Mouse (Mus musculus) heart, postnatal 10 days (tissue): Measurements from ENCODE around the gene Fblim1. TPM values are rescaled to one million over a fixed set of nuclear protein-coding genes. Genes with fewer than 3 reads are reported as not detected.

Experiments used
- DNase-seq, 2 experiments: peaks; one replicate each; pipeline ENCODE4 v3.0.0; 2021
- intact Hi-C: fragments of 180-260 bp; cut with DNase I; formaldehyde crosslinking; loops from one replicate; pipeline ENCODE4 v1.15.1; 2025
- total RNA-seq, 2 experiments: library from RNA; stranded (reverse); gene quantifications; 2 replicates each; pipeline ENCODE4 v1.2.3; 2021

Fblim1 gene
- total RNA-seq, 2 experiments from 2014 or later: 241 to 248 TPM

DNA sequence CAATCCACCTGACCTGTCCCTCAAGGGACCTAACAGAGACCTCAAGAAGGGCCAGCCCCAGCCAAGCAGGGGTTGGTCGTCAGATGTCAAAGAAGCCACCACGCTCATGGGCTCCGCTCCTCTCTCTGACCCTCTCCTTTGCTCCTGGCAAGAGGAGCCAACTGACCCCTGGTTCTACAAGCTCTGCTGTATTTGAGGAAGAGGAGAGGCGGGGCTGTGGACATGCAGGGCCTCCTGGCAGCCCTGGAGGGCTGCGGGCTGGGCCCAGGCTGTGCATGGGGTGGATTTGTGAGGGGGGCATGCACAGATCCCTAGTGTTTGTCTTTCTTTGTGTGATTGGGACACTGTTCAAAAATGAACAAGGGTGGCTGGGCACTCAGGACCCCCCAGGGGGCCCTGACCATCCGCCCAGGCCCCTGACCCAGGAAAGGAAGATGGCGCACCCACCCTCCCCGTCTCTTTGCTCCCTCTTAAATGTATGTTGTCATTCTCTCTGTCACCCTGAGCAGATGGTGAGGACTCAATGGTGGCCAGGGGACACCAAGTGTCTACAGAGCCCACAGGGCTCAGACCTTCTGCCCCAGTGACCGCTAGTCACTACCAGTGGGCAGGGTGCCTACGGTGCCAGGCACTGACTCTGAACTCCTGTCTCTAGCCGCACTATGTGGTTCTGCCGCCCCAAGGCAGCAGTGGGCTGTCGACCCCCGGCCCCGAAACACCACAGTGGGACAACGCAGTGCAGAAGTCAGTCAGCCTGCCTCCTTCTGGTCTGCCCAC lies 20.1 kb upstream of the Fblim1 start:
- intact Hi-C loops: no loop called here
- DNase-seq: no peak

DNA sequence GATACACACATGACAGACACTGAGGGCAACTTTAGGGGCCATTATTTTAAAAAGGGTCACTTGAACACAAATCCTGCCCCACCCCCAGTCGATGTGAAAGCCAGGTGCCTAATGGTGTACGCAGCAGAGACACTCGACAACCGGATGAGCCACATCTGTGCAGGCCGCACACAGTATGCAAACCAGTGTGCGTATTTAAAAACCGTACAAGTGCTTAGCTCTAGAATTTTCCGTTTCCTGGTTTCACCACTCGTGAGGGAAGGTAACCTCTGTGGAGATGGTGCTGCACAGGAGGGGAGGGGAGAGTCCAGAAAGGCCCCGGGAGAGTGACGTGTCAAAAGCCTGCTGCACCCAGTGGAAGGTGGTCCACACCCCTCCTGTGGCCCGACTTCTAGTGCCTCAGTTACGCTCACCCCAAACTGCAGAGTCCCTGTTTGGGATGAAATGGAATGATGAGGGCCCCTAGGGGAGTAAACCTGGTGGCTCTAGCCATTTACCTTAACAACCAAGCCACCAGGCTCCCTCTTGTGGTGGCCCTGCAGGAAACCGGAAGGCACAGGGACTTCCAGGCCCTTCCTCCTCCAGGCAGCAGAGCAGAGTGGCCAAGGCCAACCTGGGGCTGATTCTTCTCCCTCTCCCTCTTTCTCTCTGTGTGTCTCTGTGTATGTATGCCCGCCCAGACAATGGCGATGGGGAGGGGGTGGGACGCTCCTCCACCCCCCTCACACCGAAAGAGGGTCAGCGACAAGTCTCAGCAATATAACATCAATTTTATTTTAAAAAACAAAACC lies 19.3 kb upstream of the Fblim1 start:
- intact Hi-C loops: no loop called here
- peak; percentile 46 to 59 for DNase-seq

DNA sequence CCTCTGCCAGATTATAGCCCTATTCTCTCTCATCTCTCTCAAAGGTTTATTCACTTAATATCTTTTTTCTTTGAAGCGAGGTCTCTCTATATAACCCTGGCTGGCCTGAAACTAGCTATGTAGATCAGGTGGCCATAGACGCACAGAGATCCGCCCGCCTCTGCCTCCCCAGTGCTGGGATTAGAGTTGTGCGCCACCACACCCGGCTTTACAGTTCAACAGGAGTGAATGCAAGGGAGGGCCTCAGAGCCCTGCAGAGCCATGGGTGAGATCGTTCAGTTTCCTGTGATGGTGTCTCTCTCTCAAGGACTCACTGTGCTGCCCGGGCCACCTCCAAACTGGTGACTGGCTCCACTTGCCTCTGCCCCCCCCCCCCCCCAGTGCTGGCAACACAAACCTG lies 18.2 kb upstream of the Fblim1 start:
- intact Hi-C loops: no loop called here

DNA sequence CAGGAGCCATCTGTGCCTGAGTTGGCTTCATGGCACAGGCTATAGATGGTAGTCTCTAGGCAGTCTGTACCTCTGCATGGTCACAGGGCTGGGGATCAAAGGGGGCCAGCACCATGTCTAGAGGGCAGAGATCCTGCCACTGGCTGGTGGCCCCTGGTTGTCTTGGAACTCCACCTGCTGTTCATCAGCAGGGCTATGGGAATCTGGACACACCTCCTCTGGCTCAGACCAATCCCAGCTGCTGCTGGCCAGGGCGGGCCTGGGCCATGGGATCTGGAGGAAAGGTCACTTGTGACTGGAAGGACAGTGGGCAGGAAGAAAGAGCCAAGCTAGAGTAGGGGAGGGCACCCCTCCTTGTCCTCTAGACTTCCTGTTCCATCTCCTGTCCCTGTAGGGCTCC lies 17.8 kb upstream of the Fblim1 start, which contains the start of gene Slc25a34:
Slc25a34 (minus strand) TSS at position 156 of the 400 bp plus-strand sequence.
- peak; percentile 90 to 92 for DNase-seq
- intact Hi-C loops: loop anchor here (2.0 kb wide), 1 partner anchor 221 kb away; no protein-coding TSS in a partner anchor

More for the DNA sequence above, 18.2 kb upstream of the Fblim1 start:
- peak in 1 of 2 experiments; percentile 34 for DNase-seq

DNA sequence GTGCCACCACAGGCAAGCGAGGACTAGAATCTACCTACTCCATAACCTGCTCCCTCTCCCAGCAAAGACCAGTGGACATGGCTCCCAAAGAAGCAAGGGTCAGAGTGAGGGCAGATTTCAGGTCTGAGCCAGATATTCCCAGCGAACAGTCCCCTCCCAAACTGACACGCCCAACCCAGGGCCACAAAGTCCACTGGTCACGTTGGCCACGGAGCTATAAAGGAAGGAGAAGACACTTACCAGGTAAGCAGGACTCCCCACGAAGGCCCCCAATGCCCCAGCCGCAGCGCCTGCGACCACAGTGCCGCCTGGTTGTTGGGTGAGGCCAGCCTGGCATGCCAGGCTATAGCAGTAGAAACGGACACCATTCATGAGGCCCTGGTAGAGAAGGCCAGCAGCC lies 17.1 kb upstream of the Fblim1 start:
- intact Hi-C loops: loop anchor here (2.0 kb wide), 1 partner anchor 222 kb away; no protein-coding TSS in a partner anchor
- peak; percentile 36 to 46 for DNase-seq

DNA sequence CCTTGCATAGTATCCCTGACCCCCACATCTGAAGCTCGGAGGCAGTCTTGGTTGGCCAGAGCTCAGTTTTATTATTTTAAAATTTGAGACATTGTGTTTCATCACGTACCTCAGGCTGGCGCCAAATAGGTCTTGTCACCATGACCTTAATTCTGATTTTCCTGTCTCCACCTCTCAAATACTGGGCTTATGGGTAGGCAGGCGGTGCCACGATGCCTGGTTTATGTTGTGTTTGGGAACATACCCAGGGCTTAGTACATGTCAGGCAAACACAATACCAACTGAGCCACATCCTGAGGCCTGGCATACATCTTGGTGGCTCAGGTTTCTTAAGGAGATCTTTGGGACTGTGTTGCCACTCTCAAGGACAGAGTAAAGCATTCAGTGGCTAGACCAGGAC lies 16.7 kb upstream of the Fblim1 start:
- no peak for DNase-seq
- intact Hi-C loops: loop anchor here (2.0 kb wide), 1 partner anchor 222 kb away; no protein-coding TSS in a partner anchor

DNA sequence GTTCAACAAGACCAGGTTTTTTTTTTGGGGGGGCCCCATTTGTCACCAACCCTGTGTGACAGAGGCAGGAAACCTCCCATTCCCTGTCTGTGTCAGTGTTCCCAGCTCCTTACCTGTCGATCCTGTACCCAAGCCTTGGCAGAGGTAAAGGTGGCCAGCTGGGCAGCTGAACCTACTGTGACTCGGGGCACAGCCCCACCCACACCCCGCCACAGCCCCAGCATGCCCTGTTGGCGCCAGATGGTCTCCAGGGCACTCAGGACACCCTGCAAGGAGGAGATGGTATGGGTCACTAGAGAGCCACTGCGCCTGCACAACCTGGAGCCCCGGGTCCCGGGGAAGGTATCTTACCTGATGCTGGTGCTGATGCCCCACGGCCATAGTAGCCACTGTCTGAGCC lies 16.2 kb upstream of the Fblim1 start:
- intact Hi-C loops: loop anchor here (2.0 kb wide), 1 partner anchor 223 kb away; no protein-coding TSS in a partner anchor
- DNase-seq: no peak

DNA sequence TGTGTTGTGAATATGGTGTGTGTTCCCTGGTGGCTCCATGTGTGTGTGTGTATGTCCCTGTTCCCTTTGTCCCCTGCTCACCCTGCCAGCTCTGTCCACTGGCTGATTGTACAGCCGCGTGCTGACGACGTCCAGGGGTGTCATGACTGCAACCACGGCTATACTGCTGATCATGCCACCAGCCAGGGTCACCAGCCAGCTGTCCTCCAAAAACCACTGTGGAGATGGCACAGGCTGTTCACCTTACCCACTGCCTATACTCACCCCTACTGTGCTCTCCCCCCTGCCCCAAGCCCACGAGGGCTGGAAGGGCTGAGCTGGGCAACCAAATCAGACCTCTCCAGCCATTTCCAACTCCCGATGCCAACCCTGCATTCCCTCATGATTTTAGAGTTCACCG lies 15.4 kb upstream of the Fblim1 start:
- DNase-seq: no peak
- intact Hi-C loops: no loop called here

DNA sequence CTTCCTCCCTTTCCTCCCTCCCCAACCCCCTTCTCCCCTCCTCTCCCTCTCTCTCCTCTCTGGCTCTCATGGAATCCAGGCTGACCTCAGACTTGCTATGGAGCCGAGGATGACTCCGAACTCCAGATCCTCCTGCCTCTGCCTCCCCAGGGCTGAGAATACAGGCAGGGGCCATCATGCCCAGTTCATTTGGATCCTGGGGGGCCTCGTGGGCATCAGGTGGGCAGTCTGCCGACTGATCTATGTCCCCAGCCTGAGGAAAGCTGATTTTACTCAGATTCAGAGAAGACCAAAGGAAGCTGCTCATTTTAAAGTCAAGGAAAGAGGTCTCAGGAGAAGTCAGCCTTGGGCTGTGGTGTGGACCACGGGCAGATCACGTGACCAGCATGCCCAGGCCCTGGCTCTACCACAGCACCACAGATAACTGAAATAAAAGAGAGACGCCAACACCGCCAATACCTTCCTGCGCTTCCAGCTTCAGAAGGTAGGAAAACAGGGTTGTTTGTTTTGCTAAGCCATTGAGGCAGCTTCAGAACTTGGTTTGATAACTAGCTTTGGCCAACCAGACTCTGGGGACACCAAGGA lies 13.5 kb upstream of the Fblim1 start:
- DNase-seq: no peak
- intact Hi-C loops: loop anchor here (2.0 to 5.0 kb wide), 3 partner anchors 61 to 338 kb away; no protein-coding TSS in a partner anchor

DNA sequence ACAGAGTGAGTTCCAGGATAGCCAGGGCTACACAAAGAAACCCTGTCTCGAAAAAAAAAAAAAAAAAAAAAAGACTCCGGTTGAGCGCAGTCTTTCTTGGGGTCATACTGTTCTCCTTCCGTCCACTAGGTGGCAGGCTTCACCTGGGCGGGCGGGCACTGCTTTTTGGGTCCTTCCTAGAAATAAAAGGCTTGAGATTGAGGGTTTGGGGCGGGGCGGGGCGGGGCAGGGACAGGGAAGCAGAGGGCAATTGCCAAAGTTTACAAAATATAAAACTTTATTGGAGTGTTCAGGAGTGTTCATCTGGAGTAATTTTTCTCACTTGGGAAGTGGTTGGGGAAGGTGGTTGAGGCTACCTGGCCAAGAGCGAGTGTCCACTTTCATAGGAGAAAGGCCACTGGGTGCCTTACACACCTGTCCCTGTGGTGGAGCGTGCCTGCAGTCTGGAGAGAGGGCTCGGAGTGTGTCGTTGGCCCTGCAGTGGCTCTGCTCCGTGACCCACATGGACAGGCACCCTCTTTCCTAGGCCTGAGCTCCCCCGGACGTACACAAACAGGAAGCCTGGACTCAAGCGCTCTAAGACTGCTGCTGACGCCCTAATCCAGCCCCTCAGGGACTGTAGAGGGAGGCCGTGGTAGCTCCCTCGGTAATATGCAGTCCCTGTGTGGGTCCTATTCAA lies 12.8 kb upstream of the Fblim1 start, which contains the start of gene Tmem82:
Tmem82 (minus strand) TSS at position 69 of the 679 bp plus-strand sequence.
- intact Hi-C loops: loop anchor here (2.0 to 5.0 kb wide), 3 partner anchors 62 to 339 kb away; no protein-coding TSS in a partner anchor
- peak; percentile 76 to 85 for DNase-seq

DNA sequence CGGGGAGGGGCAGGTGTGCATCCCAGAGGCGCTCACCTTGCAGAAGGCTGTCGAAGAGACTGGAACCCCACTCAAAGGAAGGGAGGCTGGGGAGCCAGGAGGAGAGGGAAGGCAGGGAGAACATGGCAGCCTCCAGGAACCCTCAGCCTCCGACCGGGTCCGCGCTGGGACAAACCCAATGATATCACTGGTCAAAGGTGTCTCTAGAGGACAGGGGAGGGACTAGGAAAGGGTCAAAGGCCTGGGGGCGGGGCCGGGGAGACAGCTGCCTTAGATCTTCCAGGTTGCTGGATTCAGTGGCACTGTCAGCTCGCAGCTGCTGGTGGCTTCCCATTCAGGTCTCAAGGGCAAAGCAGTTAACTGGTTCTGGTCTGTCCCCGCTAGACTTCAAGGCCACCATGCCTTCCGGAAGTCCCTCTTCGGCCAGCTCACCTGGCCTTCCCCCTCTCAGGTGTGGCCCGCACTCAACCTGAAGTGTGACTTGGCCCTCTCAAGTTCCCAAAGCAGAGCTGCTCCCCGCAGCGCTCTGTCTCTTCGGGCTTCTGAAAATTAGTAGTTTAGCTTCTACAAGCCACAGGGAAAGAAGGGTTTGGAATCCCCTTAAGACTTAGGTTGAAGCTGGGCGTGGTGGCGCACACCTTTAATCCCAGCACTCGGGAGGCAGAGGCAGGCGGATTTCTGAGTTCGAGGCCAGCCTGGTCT lies 12.1 kb upstream of the Fblim1 start:
- peak; percentile 33 to 46 for DNase-seq
- intact Hi-C loops: loop anchor here (2.0 to 5.0 kb wide), 3 partner anchors 63 to 339 kb away; no protein-coding TSS in a partner anchor

DNA sequence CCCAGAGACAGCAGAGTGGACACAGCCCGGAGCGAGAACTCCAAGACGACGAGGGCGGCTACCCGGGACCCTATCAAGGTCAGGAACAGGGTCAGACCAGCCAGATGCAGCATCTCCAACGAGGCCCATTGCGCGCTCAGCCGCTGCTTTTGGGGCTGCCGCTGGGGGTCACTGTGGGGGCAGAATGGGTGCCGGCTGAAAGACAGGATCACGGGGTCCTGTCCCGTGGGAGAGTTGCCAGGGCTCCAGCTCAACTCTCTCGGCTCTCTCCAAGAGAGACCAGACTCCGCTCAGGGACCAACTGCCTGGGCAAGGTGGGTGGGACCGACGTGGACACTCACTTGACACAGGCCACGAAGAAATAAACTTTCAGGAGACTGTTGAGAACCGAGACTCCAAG lies 11.4 kb upstream of the Fblim1 start:
- DNase-seq: peak; percentile 84 to 88
- intact Hi-C loops: loop anchor here (5.0 kb wide), 2 partner anchors 170 to 340 kb away; no protein-coding TSS in a partner anchor

DNA sequence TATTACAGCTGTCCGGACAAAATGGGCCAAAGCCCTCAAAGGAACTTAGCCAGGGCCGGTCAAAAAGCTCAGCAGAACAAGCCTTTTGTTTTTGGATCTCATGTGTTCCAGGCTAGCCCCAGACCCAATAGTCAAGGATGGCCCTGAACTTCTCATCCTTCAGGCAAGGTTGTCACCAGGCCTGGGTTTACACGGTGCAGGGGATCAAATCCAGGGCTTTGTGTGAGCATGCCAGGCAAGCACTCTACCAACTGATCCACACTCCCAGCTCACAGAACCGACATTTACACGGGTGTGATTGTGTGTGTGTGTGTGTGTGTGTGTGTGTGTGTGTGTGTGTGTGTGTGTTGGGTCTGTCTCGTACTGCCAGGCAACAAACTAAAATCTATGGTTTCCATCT lies 10.9 kb upstream of the Fblim1 start:
- intact Hi-C loops: loop anchor here (5.0 kb wide), 2 partner anchors 170 to 340 kb away; no protein-coding TSS in a partner anchor

DNA sequence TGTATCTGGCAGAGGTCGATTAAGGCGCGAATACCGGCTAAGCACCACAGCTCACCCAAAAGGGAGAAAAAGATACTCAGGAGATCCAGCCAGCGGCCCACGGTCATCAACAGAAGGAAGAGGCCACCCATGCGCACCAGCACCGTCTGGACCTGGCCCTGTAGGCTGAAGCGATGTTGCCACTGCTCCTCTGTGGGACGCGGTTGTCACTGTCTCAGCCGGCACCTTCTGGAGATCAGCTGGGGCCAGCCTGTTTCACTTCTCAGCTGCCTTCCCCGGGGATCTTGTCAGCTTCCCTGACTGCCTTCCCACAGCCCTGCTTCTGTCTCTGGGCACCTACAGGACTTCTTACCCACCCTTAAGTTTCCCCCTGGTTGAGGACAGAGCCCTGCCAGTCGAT lies 9.1 kb upstream of the Fblim1 start:
- DNase-seq: no peak
- intact Hi-C loops: loop anchor here (5.0 kb wide), 2 partner anchors 172 to 342 kb away; no protein-coding TSS in a partner anchor

More for the DNA sequence above, 10.9 kb upstream of the Fblim1 start:
- no peak for DNase-seq

DNA sequence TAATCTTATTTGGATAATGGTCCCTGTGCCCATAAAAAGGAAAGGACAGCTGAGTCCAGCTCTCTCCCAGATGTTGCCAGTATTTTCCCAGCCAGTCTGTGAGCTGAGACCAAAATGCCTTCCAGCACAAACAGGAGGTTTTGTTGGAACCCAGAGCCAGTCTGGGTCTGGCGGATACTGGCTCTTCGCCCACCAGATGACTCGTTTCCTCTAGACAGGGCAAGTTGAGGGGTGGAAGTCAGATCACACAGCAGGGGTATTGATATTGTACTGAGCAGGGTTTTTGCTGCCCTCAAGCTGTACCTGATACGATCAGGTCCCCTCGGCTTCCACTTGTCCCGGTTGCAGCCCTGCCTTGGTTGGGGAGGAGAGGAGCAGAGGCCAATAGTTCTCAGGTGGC lies 3.6 kb upstream of the Fblim1 start:
- intact Hi-C loops: no loop called here
- peak; percentile 68 to 69 for DNase-seq

DNA sequence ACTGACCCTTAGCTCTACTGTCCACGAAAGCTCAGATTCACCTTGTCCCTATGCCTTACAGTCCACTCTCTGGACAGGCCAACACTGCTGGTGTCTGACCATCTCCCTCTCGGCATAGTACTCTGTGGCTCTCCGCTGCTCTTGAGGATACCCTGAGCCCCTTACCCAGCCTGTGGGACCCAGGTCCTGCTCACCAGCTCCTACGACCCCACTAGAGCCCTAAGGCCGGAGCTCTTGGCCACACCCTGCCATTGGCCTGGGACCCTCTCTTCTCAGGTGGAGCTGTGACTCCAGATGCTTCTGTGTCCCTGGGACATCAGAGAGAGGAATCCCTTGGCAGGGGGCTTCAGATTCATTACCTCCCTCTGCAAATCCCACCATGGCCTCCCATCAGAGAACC lies 475 bp downstream of the Fblim1 start:
- DNase-seq: no peak
- intact Hi-C loops: no loop called here

DNA sequence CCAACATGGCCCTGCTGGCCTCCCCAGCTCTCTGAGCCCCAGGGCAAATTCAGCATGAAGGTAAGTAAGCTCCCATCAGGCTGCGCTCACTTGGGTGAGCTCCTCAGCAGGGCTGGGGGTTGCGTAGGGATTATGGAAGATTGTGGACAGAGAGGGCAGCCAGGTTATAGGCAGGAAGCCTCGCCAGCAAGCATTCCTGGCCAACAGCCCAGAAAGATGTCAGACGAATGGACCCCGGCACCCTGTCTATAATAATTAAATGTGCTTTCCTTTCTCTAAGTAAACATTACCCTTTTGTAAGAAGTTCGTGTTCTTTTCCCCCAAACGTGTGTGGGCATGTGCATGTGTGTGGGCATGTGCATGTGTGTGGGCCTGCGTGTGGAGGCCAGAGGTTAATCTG lies 1.4 kb downstream of the Fblim1 start:
- intact Hi-C loops: no loop called here
- peak; percentile 76 to 79 for DNase-seq

DNA sequence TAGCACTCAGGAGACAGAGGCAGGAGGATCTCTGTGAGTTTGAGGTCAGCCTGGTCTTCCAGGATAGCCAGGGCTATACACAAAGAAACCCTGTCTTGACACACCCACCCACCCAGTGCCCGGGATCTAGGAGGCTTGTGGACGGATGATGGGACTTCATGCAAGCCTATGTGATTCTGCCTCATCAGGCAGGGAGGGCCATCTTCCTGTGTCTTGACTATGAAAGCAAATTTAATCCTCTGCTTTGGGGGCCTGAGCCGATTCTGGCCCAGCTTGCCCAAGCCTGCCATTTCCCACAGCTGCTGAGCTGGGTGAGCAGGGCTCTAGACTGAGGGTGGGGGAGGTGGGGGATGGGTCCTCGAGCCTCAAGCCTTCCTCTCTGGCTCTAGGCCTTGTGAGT lies 2.0 kb downstream of the Fblim1 start:
- no peak for DNase-seq
- intact Hi-C loops: no loop called here

DNA sequence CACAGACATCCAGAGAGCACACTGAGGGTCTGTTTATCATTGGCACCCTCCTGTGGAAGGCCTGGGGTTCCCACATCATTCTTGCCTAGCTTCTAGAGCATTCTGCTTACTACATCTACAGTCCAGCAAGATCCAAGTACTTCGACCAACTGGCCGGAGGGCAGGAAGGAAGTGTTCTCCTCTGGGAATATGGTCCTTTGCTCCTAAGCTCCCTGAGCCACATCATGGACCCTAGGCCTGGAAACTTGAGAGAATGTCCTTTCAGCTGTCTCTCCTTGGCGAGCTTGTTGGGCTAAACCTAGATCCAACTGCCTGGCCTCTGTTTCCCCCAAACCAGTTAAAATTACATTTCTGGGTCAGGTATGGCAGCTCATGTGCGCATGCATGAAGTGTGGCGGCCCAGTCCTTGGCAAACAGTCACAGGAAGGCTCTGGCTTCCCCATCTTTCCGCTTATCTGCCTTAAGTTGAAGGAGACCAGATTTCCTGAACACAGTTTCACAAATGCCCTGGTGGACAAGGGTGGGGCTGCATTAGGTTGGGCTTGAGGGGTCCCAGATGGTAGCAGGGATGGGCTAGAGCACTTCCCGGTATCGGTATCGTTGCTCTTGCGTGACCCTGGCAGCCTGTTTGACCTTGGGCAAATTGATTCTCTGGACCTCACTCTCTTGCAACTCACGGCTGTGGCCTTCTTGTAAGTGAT lies 3.2 kb downstream of the Fblim1 start:
- intact Hi-C loops: no loop called here
- peak; percentile 43 to 51 for DNase-seq
